Mouse (Mus musculus) lung, adult 2 months (tissue): ENCODE data around the gene Ndufb4. TPM values are rescaled to one million over a fixed set of nuclear protein-coding genes. Genes with fewer than 3 reads are reported as not detected.

Source experiments
- DNase-seq: peaks from one replicate; pipeline ENCODE4 v3.0.0; 2022
- H3K4me1 ChIP-seq: fragments of 200-500 bp; 2 replicates; pipeline ENCODE4 v1.6.1; 2011; ENCODE audit warnings: low read length; ENCODE audit not compliant: control insufficient read depth, insufficient read depth
- H3K4me3 ChIP-seq: fragments of 200-500 bp; replicated peaks from 2 replicates; pipeline ENCODE3; 2011; ENCODE audit warnings: low read depth, mild to moderate bottlenecking, control low read depth, low read length; ENCODE audit errors: extremely low read depth
- CTCF ChIP-seq: fragments of 200-500 bp; IDR thresholded peaks from 2 replicates; pipeline ENCODE4 v1.5.1; 2011; ENCODE audit warnings: mild to moderate bottlenecking, low read length, control low read depth; ENCODE audit not compliant: insufficient read depth
- POLR2A ChIP-seq: fragments of 200-500 bp; IDR thresholded peaks from 2 replicates; pipeline ENCODE4 v1.6.1; 2011; ENCODE audit warnings: low read depth, mild to moderate bottlenecking, control low read depth, low read length, borderline replicate concordance; ENCODE audit errors: extremely low read depth
- WGBS: fragments of 180-500 bp; shearing (Covaris S2); methylation state at CpG from one replicate; pipeline ENCODE4 v1.1.7; 2018; 5-methylcytosine and 5-hydroxymethylcytosine counted together
- polyA plus RNA-seq: library from polyadenylated mRNA; depleted of rRNA; stranded (reverse); fragments of >200 nt; gene quantifications from 2 replicates; pipeline ENCODE4 v1.2.3, GENCODE M21; 2012

Ndufb4 gene
- polyA plus RNA-seq, 1 experiment: 56.6 TPM

GRCm38 (mm10) chr16:37655756-37656347 is 1.6 kb upstream of the Ndufb4 start:
- no peak overlapping the region for H3K4me3 ChIP-seq
- TF ChIP-seq POLR2A (no peak), CTCF (no peak)
- 48% methylated on average over 4 of the region's 4 CpGs for WGBS
- no peak for DNase-seq
- peaks cover 8% of the 10 kb centered on the region for H3K4me1 ChIP-seq

- WGBS: 69% methylated on average over 4 of the region's 4 CpGs
- TF ChIP-seq POLR2A (no peak), CTCF (no peak)
- DNase-seq: no peak
- Histone ChIP-seq H3K4me1 (peaks cover 8% of the 10 kb centered on the region), H3K4me3 (no peak overlapping the region)
Measured at GRCm38 (mm10) chr16:37654831-37655455, 690 bp upstream of the Ndufb4 start.

- 75% methylated on average over 1 of the region's 1 CpGs for WGBS
- Histone ChIP-seq H3K4me3 (no peak overlapping the region), H3K4me1 (peaks cover 8% of the 10 kb centered on the region)
- no peak for TF ChIP-seq POLR2A
- TF ChIP-seq CTCF: no peak
- no peak for DNase-seq
Measured at GRCm38 (mm10) chr16:37653058-37653457, 1.2 kb downstream of the Ndufb4 start.

GRCm38 (mm10) chr16:37652654-37653053 is 1.6 kb downstream of the Ndufb4 start:
- no peak for DNase-seq
- Histone ChIP-seq H3K4me1 (peaks cover 8% of the 10 kb centered on the region), H3K4me3 (no peak overlapping the region)
- TF ChIP-seq POLR2A (no peak), CTCF (no peak)
- 75% methylated on average over 5 of the region's 5 CpGs for WGBS

GRCm38 (mm10) chr16:37651467-37651866 is 2.8 kb downstream of the Ndufb4 start:
- Histone ChIP-seq H3K4me3 (no peak overlapping the region), H3K4me1 (peaks cover 8% of the 10 kb centered on the region)
- TF ChIP-seq POLR2A (no peak), CTCF (no peak)
- no peak for DNase-seq
- 63% methylated on average over 5 of the region's 5 CpGs for whole genome bisulfite sequencing

- TF ChIP-seq POLR2A (no peak), CTCF (no peak)
- Histone ChIP-seq H3K4me3 (no peak overlapping the region), H3K4me1 (peaks cover 8% of the 10 kb centered on the region)
- no peak for DNase-seq
- WGBS: 65% methylated on average over 5 of the region's 5 CpGs
Measured at GRCm38 (mm10) chr16:37649068-37649467, 5.2 kb downstream of the Ndufb4 start.

- DNase-seq: no peak
- 90% methylated on average over 8 of the region's 8 CpGs for WGBS
- Histone ChIP-seq H3K4me1 (peaks cover 6% of the 10 kb centered on the region), H3K4me3 (no peak overlapping the region)
- TF ChIP-seq POLR2A (no peak), CTCF (no peak)
Measured at GRCm38 (mm10) chr16:37647936-37648335, 6.3 kb downstream of the Ndufb4 start.

GRCm38 (mm10) chr16:37647067-37647466 is 7.2 kb downstream of the Ndufb4 start:
- no peak for TF ChIP-seq POLR2A
- TF ChIP-seq CTCF: no peak

GRCm38 (mm10) chr16:37645799-37646198 is 8.5 kb downstream of the Ndufb4 start:
- no peak for DNase-seq
- no peak for TF ChIP-seq CTCF
- H3K4me1 ChIP-seq: no peaks in the 10 kb centered on the region
- WGBS: 92% methylated on average over 3 of the region's 3 CpGs
- H3K4me3 ChIP-seq: no peak overlapping the region

More at GRCm38 (mm10) chr16:37647067-37647466, 7.2 kb downstream of the Ndufb4 start:
- 90% methylated on average over 16 of the region's 16 CpGs for WGBS
- no peak for DNase-seq
- Histone ChIP-seq H3K4me1 (peaks cover under 1% of the 10 kb centered on the region), H3K4me3 (no peak overlapping the region)

- Histone ChIP-seq H3K4me3 (no peak overlapping the region), H3K4me1 (no peaks in the 10 kb centered on the region)
- TF ChIP-seq POLR2A (no peak), CTCF (no peak)
- DNase-seq: no peak
- 93% methylated on average over 8 of the region's 8 CpGs for WGBS
Measured at GRCm38 (mm10) chr16:37645211-37645610, 9.0 kb downstream of the Ndufb4 start.
